17 mouse cellular contexts compared by ENCODE assay signal in the genomic region with DNA sequence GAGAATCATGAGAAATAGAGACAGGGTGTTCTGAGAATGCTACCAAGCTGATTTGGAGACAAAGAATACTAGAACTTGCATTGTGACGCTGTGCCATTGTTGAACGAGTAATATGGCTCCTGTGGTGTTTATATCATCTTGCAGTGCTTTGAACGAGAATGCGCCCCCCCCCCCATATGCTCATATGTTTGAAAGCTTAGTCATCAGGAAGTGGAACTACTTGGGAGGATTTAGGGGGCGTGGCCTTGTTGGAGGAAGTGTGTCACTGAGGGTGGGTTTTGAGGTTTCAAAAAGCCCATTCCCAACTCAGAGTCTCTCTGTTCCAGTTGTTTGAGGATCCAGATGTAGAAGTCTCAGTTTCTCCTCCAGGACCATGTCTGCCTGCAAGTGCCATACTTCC.
DNase-seq lines count a peak whose midpoint lies in the region; ATAC-seq and TF ChIP-seq lines count a peak whose summit lies in the region.
"Had no signal": no experiment of that assay in that cellular context is flagged by ENCODE, and none has a peak within 500 bp of the region (broad histone marks: within the 10 kb centered on the region; RNA-seq: fewer than 3 reads in every experiment).

No protein-coding gene starts in this region.

- no peaks in the 10 kb centered on the region for H3K27me3 ChIP-seq in testis, adult 2 months (ENCODE audit: control insufficient read depth, insufficient read depth, low read length)
- H3K27me3 ChIP-seq in embryonic facial prominence, embryonic 13.5 days: no peaks in the 10 kb centered on the region
- H3K27me3 ChIP-seq in limb, embryonic 10.5 days (ENCODE audit: low read depth, poor library complexity, severe bottlenecking): no peaks in the 10 kb centered on the region
- H3K27me3 ChIP-seq: forebrain, embryonic 12.5 days; heart, embryonic 13.5 days; hindbrain, embryonic 15.5 days had no signal

- DNase-seq in testis, postnatal 10 days (ENCODE audit: low spot score): no peak
- DNase-seq in limb, embryonic 10.5 days (ENCODE audit: low spot score): no peak
- DNase-seq in left cerebral cortex, postnatal 4 days: no peak
- no peak for DNase-seq in layer of hippocampus, adult 11-12 months (ENCODE audit: low spot score)
- DNase-seq: adrenal gland, postnatal 10 days; B cell, adult 2 months; cerebellum, adult 11-12 months; gastrocnemius, postnatal 14 days; heart, postnatal 36 days had no signal

- H3K4me2 ChIP-seq in embryonic facial prominence, embryonic 13.5 days: no peak overlapping the region
- H3K4me2 ChIP-seq: forebrain, embryonic 12.5 days; heart, embryonic 13.5 days; hindbrain, embryonic 15.5 days had no signal

- no peaks in the 10 kb centered on the region; the same call in 1 of the 2 replicates for H3K4me1 ChIP-seq in testis, adult 2 months (ENCODE audit: control insufficient read depth, insufficient read depth, low read length)
- peaks cover 30% of the 10 kb centered on the region for H3K4me1 ChIP-seq in embryonic facial prominence, embryonic 13.5 days
- H3K4me1 ChIP-seq in limb, embryonic 10.5 days: peaks cover 33% of the 10 kb centered on the region
- H3K4me1 ChIP-seq: hindbrain, embryonic 15.5 days had no signal

- TF ChIP-seq POLR2A in testis, adult 2 months (IDR thresholded peaks at IDR 0.05; ENCODE audit: control insufficient read depth, low read depth, low read length): no peak

- no peaks in the 10 kb centered on the region for H3K9me3 ChIP-seq in embryonic facial prominence, embryonic 13.5 days
- no peaks in the 10 kb centered on the region for H3K9me3 ChIP-seq in limb, embryonic 10.5 days (replicated peaks)
- H3K9me3 ChIP-seq: forebrain, embryonic 12.5 days; heart, embryonic 13.5 days; hindbrain, embryonic 15.5 days had no signal

- no peaks in the 10 kb centered on the region for H3K36me3 ChIP-seq in testis, adult 2 months (ENCODE audit: control insufficient read depth, insufficient read depth, low read length)
- no peaks in the 10 kb centered on the region for H3K36me3 ChIP-seq in embryonic facial prominence, embryonic 13.5 days
- no peaks in the 10 kb centered on the region for H3K36me3 ChIP-seq in limb, embryonic 10.5 days
- H3K36me3 ChIP-seq: forebrain, embryonic 12.5 days; heart, embryonic 13.5 days; hindbrain, embryonic 15.5 days had no signal

- no peak for ATAC-seq in embryonic facial prominence, embryonic 13.5 days (ENCODE audit: insufficient number of reproducible peaks, insufficient read depth, low FRiP score, low TSS enrichment, low read depth)
- ATAC-seq in CD4-positive, CD25-positive, alpha-beta regulatory T cell, adult 4 months: no peak
- ATAC-seq: forebrain, embryonic 16.5 days; intestine, embryonic 16.5 days had no signal

- TF ChIP-seq CTCF in testis, adult 2 months (IDR thresholded peaks at IDR 0.05; ENCODE audit: control insufficient read depth, insufficient read depth, insufficient replicate concordance, low read depth, low read length): no peak

- peak overlapping the region; percentile 11; the same call in 1 of the 2 replicates for H3K4me3 ChIP-seq in testis, adult 2 months (ENCODE audit: control insufficient read depth, low read depth, low read length)
- H3K4me3 ChIP-seq in embryonic facial prominence, embryonic 13.5 days: no peak overlapping the region
- no peak overlapping the region for H3K4me3 ChIP-seq in limb, embryonic 10.5 days
- H3K4me3 ChIP-seq: forebrain, embryonic 12.5 days; heart, embryonic 13.5 days; hindbrain, embryonic 15.5 days had no signal

- no peak overlapping the region for H3K27ac ChIP-seq in testis, adult 2 months (ENCODE audit: control insufficient read depth, insufficient read depth, low read depth, low read length)
- peak overlapping the region; percentile 89 for H3K27ac ChIP-seq in embryonic facial prominence, embryonic 13.5 days
- H3K27ac ChIP-seq in limb, embryonic 10.5 days: 0 out of 2 replicates have a peak overlapping the region, but pooled peaks have one; percentile 10
- H3K27ac ChIP-seq: forebrain, embryonic 12.5 days; hindbrain, embryonic 15.5 days had no signal

- intact Hi-C loops in left cerebral cortex, postnatal 4 days (cut with DNase I): no loop called here

- H3K9ac ChIP-seq in embryonic facial prominence, embryonic 13.5 days: no peak overlapping the region
- H3K9ac ChIP-seq: forebrain, embryonic 12.5 days; heart, embryonic 13.5 days; hindbrain, embryonic 15.5 days had no signal

- WGBS in embryonic facial prominence, embryonic 13.5 days: 92% methylated on average over 5 of the region's 5 CpGs
- 95% methylated on average over 5 of the region's 5 CpGs for WGBS in limb, embryonic 10.5 days
